9 mouse cellular contexts compared by ENCODE assay signal in genomic region chr13:34342286-34342890, GRCm38 (mm10). TPM values are rescaled to one million over a fixed set of nuclear protein-coding genes. Genes with fewer than 3 reads are reported as not detected.
DNase-seq lines count a peak whose midpoint lies in the region; ATAC-seq lines count a peak whose summit lies in the region.
"Had no signal": no experiment of that assay in that cellular context is flagged by ENCODE, and none has a peak within 500 bp of the region (broad histone marks: within the 10 kb centered on the region; RNA-seq: fewer than 3 reads in every experiment).

No protein-coding gene starts in this region.

- peak overlapping the region; percentile 15; the same call in 1 of the 2 replicates for H3K4me2 ChIP-seq in kidney, embryonic 16.5 days (replicated peaks; ENCODE audit: low read depth, low read length)
- H3K4me2 ChIP-seq in hindbrain, embryonic 15.5 days, result peak overlapping the region; percentile 67
- H3K4me2 ChIP-seq in midbrain, embryonic 13.5 days (replicated peaks), result peak overlapping the region; percentile 93

- no peak overlapping the region for H3K27ac ChIP-seq in kidney, embryonic 16.5 days (ENCODE audit: low read length)
- H3K27ac ChIP-seq in hindbrain, embryonic 15.5 days (replicated peaks), result no peak overlapping the region
- 0 out of 2 replicates have a peak overlapping the region, but pooled peaks have one; percentile 51 for H3K27ac ChIP-seq in midbrain, embryonic 13.5 days

- peaks cover 20% of the 10 kb centered on the region; the same call in 1 of the 2 replicates for H3K4me1 ChIP-seq in kidney, embryonic 16.5 days (ENCODE audit: insufficient read depth, low read length)
- H3K4me1 ChIP-seq in hindbrain, embryonic 15.5 days (replicated peaks), result peaks cover 49% of the 10 kb centered on the region
- H3K4me1 ChIP-seq in midbrain, embryonic 13.5 days (replicated peaks), result peaks cover 55% of the 10 kb centered on the region

- H3K9me3 ChIP-seq in kidney, embryonic 16.5 days (ENCODE audit: low read length), result no peaks in the 10 kb centered on the region
- H3K9me3 ChIP-seq in hindbrain, embryonic 15.5 days, result no peaks in the 10 kb centered on the region
- no peaks in the 10 kb centered on the region for H3K9me3 ChIP-seq in midbrain, embryonic 13.5 days

- no peak overlapping the region for H3K9ac ChIP-seq in kidney, embryonic 16.5 days (replicated peaks; ENCODE audit: low read length)
- peak overlapping the region; percentile 37 for H3K9ac ChIP-seq in hindbrain, embryonic 15.5 days
- H3K9ac ChIP-seq in midbrain, embryonic 13.5 days (replicated peaks), result peak overlapping the region; percentile 98

- H3K27me3 ChIP-seq in kidney, embryonic 16.5 days (ENCODE audit: insufficient read depth, low read length), result peaks cover 29% of the 10 kb centered on the region
- no peaks in the 10 kb centered on the region for H3K27me3 ChIP-seq in hindbrain, embryonic 15.5 days
- H3K27me3 ChIP-seq in midbrain, embryonic 13.5 days, result no peaks in the 10 kb centered on the region; the same call in 1 of the 2 replicates
- H3K27me3 ChIP-seq: Patski had no signal

- ATAC-seq in kidney, embryonic 16.5 days (ENCODE audit: low FRiP score, low TSS enrichment), result no peak
- ATAC-seq in hindbrain, embryonic 15.5 days (ENCODE audit: low FRiP score, low read depth), result no peak
- ATAC-seq in midbrain, embryonic 13.5 days, result no peak
- ATAC-seq: Patski had no signal

- peak overlapping the region; percentile 5; the same call in 1 of the 2 replicates for H3K4me3 ChIP-seq in kidney, embryonic 16.5 days (ENCODE audit: low read length)
- H3K4me3 ChIP-seq in hindbrain, embryonic 15.5 days, result peak overlapping the region; percentile 87
- H3K4me3 ChIP-seq in midbrain, embryonic 13.5 days (replicated peaks), result peak overlapping the region; percentile 94

- WGBS in kidney, embryonic 16.5 days, result 81% methylated on average over 6 of the region's 6 CpGs
- 18% methylated on average over 6 of the region's 6 CpGs for WGBS in hindbrain, embryonic 15.5 days
- 21% methylated on average over 6 of the region's 6 CpGs for WGBS in midbrain, embryonic 13.5 days

- no peak for DNase-seq in kidney, postnatal 14 days
- peak; percentile 24 for DNase-seq in c-Kit-negative CD71-positive TER-119-positive erythroid progenitor cells, embryonic 14.5 days (ENCODE audit: low read depth, low spot score)
- no peak for DNase-seq in T-cell, adult 2 months (ENCODE audit: low spot score)
- no peak for DNase-seq in gastrocnemius, postnatal 10 days
- no peak for DNase-seq in MN1 (ENCODE audit: low spot score)

- no peaks in the 10 kb centered on the region for H3K36me3 ChIP-seq in kidney, embryonic 16.5 days (ENCODE audit: insufficient read depth, low read length)
- no peaks in the 10 kb centered on the region for H3K36me3 ChIP-seq in hindbrain, embryonic 15.5 days
- peaks cover 3% of the 10 kb centered on the region for H3K36me3 ChIP-seq in midbrain, embryonic 13.5 days

RNA-seq across cellular contexts. Expression of gene Slc22a23, which starts 2.6 kb away (rescaled TPM):
- 2.6 and 3.3 TPM in 2 replicates for polyA plus RNA-seq in kidney, embryonic 16.5 days (2015; fragmentation: Nextera tagmentation; extraction: Ambion mirVana)
- polyA plus RNA-seq in hindbrain, embryonic 15.5 days (2015; fragmentation: Nextera tagmentation; extraction: Ambion mirVana), result 16.5 and 17.2 TPM in 2 replicates
- polyA plus RNA-seq in midbrain, embryonic 13.5 days (2015; fragmentation: Nextera tagmentation; extraction: Ambion mirVana), result 15.3 and 15.8 TPM in 2 replicates
- 10 to 100 TPM; 10.3 to 10.9 TPM for total RNA-seq in gastrocnemius, postnatal 10 days (2021)

Comparison
In these comparisons a context has a peak if more than half of its experiments do, and no peak if none do; other contexts are left out.
1. H3K4me2 ChIP-seq: peak in every context shown above with its lines; median percentile 93 in midbrain, embryonic 13.5 days; 67 in hindbrain, embryonic 15.5 days; 15 in kidney, embryonic 16.5 days.
2. H3K4me3 ChIP-seq: peak in every context shown above with its lines; median percentile 94 in midbrain, embryonic 13.5 days; 87 in hindbrain, embryonic 15.5 days; 5 in kidney, embryonic 16.5 days.